Mouse (Mus musculus): ENCODE data around the gene Rnf212. TPM values are rescaled to one million over a fixed set of nuclear protein-coding genes. Genes with fewer than 3 reads are reported as not detected.
"Not testable (repeated sequence)": the region's sequence is repeated elsewhere in the genome, so short reads cannot be mapped to it uniquely, and the experiment has no call there.

Rnf212 gene
- polyA plus RNA-seq (2015; fragmentation: Nextera tagmentation; extraction: Ambion mirVana), result not detected in 2 replicates

GRCm38 (mm10) chr5:108774630-108775306 is at the start of gene Rnf212:
Gene Rnf212, minus strand, starts transcription at chr5:108774982.
- H3K36me3 ChIP-seq (ENCODE audit: control insufficient read depth, insufficient read depth, low read length), result no peaks in the 10 kb centered on the region
- H3K4me1 ChIP-seq (ENCODE audit: control insufficient read depth, insufficient read depth, low read length), result no peaks in the 10 kb centered on the region
- no peak within 1 kb of the TSS for H3K4me2 ChIP-seq (ENCODE audit: low read length)
- H3K9me3 ChIP-seq (replicated peaks; ENCODE audit: control insufficient read depth, low read length, poor library complexity, severe bottlenecking), result no peaks in the 10 kb centered on the region
- H3K9ac ChIP-seq (ENCODE audit: low read depth, low read length), result no peak within 1 kb of the TSS
- H3K27me3 ChIP-seq (ENCODE audit: control insufficient read depth, insufficient read depth, low read depth, low read length), result no peaks in the 10 kb centered on the region
- no peak within 1 kb of the TSS for H3K27ac ChIP-seq (ENCODE audit: low read length)
- ATAC-seq, result no peak
- no peak within 1 kb of the TSS for H3K4me3 ChIP-seq (ENCODE audit: low read depth, low read length)
- WGBS, result 85% methylated on average over 40 of the region's 40 CpGs

DNA sequence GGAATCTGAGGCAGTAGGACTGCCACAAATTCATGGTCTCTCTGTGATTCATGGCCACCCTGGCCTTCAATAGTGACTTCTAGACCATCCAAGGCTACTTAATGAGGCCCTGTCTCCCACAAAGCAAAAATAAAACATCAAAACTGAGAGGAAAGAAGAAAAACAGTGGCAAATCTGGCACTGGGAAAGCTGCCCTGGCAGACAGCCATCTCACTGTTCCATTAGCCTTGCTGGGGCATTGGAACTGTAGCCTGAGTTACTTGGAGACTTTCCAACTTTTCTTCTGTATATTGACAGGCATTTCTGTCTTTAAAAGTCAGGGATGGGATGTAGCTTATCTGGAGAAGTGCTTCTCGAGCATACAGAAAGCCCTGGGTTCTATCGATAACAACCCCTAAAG is 48.5 kb upstream of the Rnf212 start:
- H3K36me3 ChIP-seq (ENCODE audit: control insufficient read depth, insufficient read depth, low read length), result no peaks in the 10 kb centered on the region
- H3K4me3 ChIP-seq (ENCODE audit: low read depth, low read length), result no peak overlapping the region
- H3K4me1 ChIP-seq (ENCODE audit: control insufficient read depth, insufficient read depth, low read length), result no peaks in the 10 kb centered on the region
- WGBS, result 73% methylated on average over 2 of the region's 2 CpGs
- no peak for ATAC-seq
- H3K9ac ChIP-seq (ENCODE audit: low read depth, low read length), result no peak overlapping the region
- no peak overlapping the region for H3K27ac ChIP-seq (ENCODE audit: low read length)
- H3K9me3 ChIP-seq (replicated peaks; ENCODE audit: control insufficient read depth, low read length, poor library complexity, severe bottlenecking), result no peaks in the 10 kb centered on the region
- H3K4me2 ChIP-seq (ENCODE audit: low read length), result no peak overlapping the region
- no peaks in the 10 kb centered on the region for H3K27me3 ChIP-seq (ENCODE audit: control insufficient read depth, insufficient read depth, low read depth, low read length)

DNA sequence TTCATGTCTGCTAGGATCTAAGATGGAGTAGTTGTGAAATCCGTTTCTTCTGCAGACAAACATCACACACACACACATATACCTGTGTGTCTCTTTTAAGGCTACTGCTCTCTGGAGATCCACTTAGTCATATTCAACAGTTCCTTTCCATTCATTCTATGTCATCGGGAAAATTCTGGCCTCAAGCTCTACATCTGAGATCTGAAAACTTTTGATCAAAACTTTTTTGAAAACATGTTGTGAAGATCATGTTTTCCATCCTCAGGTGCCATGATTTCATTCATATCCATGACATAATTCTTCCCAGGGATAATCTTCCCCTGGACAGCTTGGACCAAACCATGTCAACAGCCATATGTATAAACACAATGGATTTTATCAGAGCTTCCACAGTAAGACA is 34.0 kb upstream of the Rnf212 start, which contains the start of gene Vmn2r8:
Gene Vmn2r8 (minus strand): TSS at position 101 of the 400 bp plus-strand sequence.
- not testable (repeated sequence) for ATAC-seq; H3K4me2 ChIP-seq (ENCODE audit: low read length); H3K4me3 ChIP-seq (ENCODE audit: low read depth, low read length); H3K9me3 ChIP-seq (replicated peaks; ENCODE audit: control insufficient read depth, low read length, poor library complexity, severe bottlenecking); H3K36me3 ChIP-seq (ENCODE audit: control insufficient read depth, insufficient read depth, low read length); H3K27ac ChIP-seq (ENCODE audit: low read length); H3K27me3 ChIP-seq (ENCODE audit: control insufficient read depth, insufficient read depth, low read depth, low read length); H3K4me1 ChIP-seq (ENCODE audit: control insufficient read depth, insufficient read depth, low read length); H3K9ac ChIP-seq (ENCODE audit: low read depth, low read length)
- WGBS, result 73% methylated on average over 2 of the region's 2 CpGs

DNA sequence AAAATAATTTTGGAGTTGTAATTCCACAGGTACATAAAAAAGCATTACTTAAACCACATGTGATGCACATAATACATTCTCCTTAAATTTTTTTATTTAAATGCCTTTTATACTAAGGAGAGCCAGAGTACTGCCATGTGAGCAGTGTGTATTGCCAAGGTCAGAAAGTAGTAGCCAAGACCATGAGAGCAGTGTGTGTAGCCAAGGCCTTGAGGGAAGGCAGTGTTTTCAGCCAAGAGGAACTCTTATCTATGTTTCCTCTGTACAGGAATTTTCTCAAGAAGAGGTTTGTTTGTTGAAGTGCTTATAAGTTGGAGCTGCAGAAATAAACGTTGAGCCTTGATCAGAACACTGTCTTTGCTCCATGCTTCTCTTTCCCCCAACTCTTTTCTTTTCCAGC is 28.9 kb upstream of the Rnf212 start:
- Histone ChIP-seq H3K4me2 (ENCODE audit: low read length) (no peak overlapping the region), H3K9ac (ENCODE audit: low read depth, low read length) (no peak overlapping the region), H3K36me3 (ENCODE audit: control insufficient read depth, insufficient read depth, low read length) (no peaks in the 10 kb centered on the region), H3K9me3 (replicated peaks; ENCODE audit: control insufficient read depth, low read length, poor library complexity, severe bottlenecking) (no peaks in the 10 kb centered on the region), H3K4me1 (ENCODE audit: control insufficient read depth, insufficient read depth, low read length) (no peaks in the 10 kb centered on the region), H3K27ac (ENCODE audit: low read length) (no peak overlapping the region), H3K27me3 (ENCODE audit: control insufficient read depth, insufficient read depth, low read depth, low read length) (no peaks in the 10 kb centered on the region), H3K4me3 (ENCODE audit: low read depth, low read length) (no peak overlapping the region)
- 44% methylated on average over 1 of the region's 1 CpGs for WGBS
- no peak for ATAC-seq

GRCm38 (mm10) chr5:108795263-108795662 is 20.5 kb upstream of the Rnf212 start, which contains the start of gene Tmed11:
Gene Tmed11, minus strand, starts transcription at chr5:108795363.
- not testable (repeated sequence) for H3K27me3 ChIP-seq (ENCODE audit: control insufficient read depth, insufficient read depth, low read depth, low read length); H3K4me3 ChIP-seq (ENCODE audit: low read depth, low read length); H3K36me3 ChIP-seq (ENCODE audit: control insufficient read depth, insufficient read depth, low read length); H3K4me2 ChIP-seq (ENCODE audit: low read length); H3K9ac ChIP-seq (ENCODE audit: low read depth, low read length); ATAC-seq; H3K27ac ChIP-seq (ENCODE audit: low read length); H3K9me3 ChIP-seq (replicated peaks; ENCODE audit: control insufficient read depth, low read length, poor library complexity, severe bottlenecking); H3K4me1 ChIP-seq (ENCODE audit: control insufficient read depth, insufficient read depth, low read length)
- 58% methylated on average over 2 of the region's 2 CpGs for WGBS

GRCm38 (mm10) chr5:108790385-108790784 is 15.6 kb upstream of the Rnf212 start:
- H3K4me2 ChIP-seq (ENCODE audit: low read length); ATAC-seq; H3K9ac ChIP-seq (ENCODE audit: low read depth, low read length); H3K9me3 ChIP-seq (replicated peaks; ENCODE audit: control insufficient read depth, low read length, poor library complexity, severe bottlenecking); H3K27me3 ChIP-seq (ENCODE audit: control insufficient read depth, insufficient read depth, low read depth, low read length); H3K4me1 ChIP-seq (ENCODE audit: control insufficient read depth, insufficient read depth, low read length); H3K4me3 ChIP-seq (ENCODE audit: low read depth, low read length); H3K36me3 ChIP-seq (ENCODE audit: control insufficient read depth, insufficient read depth, low read length); H3K27ac ChIP-seq (ENCODE audit: low read length): not testable (repeated sequence)
- 40% methylated on average over 1 of the region's 1 CpGs for WGBS

- no peak for ATAC-seq
- Histone ChIP-seq H3K4me2 (ENCODE audit: low read length) (no peak overlapping the region), H3K4me3 (ENCODE audit: low read depth, low read length) (no peak overlapping the region), H3K27me3 (ENCODE audit: control insufficient read depth, insufficient read depth, low read depth, low read length) (no peaks in the 10 kb centered on the region), H3K9me3 (replicated peaks; ENCODE audit: control insufficient read depth, low read length, poor library complexity, severe bottlenecking) (no peaks in the 10 kb centered on the region), H3K36me3 (ENCODE audit: control insufficient read depth, insufficient read depth, low read length) (no peaks in the 10 kb centered on the region), H3K4me1 (ENCODE audit: control insufficient read depth, insufficient read depth, low read length) (no peaks in the 10 kb centered on the region), H3K27ac (ENCODE audit: low read length) (no peak overlapping the region), H3K9ac (ENCODE audit: low read depth, low read length) (no peak overlapping the region)
- 83% methylated on average over 2 of the region's 2 CpGs for WGBS
Measured at GRCm38 (mm10) chr5:108760002-108760401, 14.8 kb downstream of the Rnf212 start.

DNA sequence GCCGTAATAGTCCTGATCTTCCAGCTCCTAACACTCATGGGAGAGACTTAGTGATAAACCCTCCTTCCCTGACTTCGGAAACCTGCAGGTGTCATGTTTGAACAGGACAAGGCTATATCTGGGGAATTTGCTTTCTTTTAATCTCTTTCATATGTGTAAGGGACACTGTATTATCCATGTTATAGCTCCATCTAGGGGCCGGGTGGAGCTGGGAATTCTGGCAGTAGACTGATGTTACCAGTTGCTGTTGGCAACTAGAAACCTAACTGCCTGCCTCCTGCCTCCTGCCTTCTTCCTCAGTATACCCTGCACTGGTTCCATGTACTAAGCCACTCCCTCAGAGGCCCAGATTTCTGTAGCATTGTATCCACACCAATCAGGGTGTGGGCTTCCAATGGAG is 16.4 kb downstream of the Rnf212 start:
- no peak for ATAC-seq
- WGBS, result 61% methylated on average over 3 of the region's 3 CpGs

GRCm38 (mm10) chr5:108751258-108751657 is 23.5 kb downstream of the Rnf212 start:
- not testable (repeated sequence) for H3K9me3 ChIP-seq (replicated peaks; ENCODE audit: control insufficient read depth, low read length, poor library complexity, severe bottlenecking); H3K27me3 ChIP-seq (ENCODE audit: control insufficient read depth, insufficient read depth, low read depth, low read length); H3K4me3 ChIP-seq (ENCODE audit: low read depth, low read length); H3K4me2 ChIP-seq (ENCODE audit: low read length); H3K36me3 ChIP-seq (ENCODE audit: control insufficient read depth, insufficient read depth, low read length); H3K4me1 ChIP-seq (ENCODE audit: control insufficient read depth, insufficient read depth, low read length); ATAC-seq; H3K27ac ChIP-seq (ENCODE audit: low read length); H3K9ac ChIP-seq (ENCODE audit: low read depth, low read length)
- 80% methylated on average over 4 of the region's 4 CpGs for WGBS

More for the DNA sequence above, 16.4 kb downstream of the Rnf212 start:
- no peaks in the 10 kb centered on the region for H3K27me3 ChIP-seq (ENCODE audit: control insufficient read depth, insufficient read depth, low read depth, low read length)
- H3K4me2 ChIP-seq (ENCODE audit: low read length), result no peak overlapping the region
- H3K36me3 ChIP-seq (ENCODE audit: control insufficient read depth, insufficient read depth, low read length), result no peaks in the 10 kb centered on the region
- H3K9me3 ChIP-seq (replicated peaks; ENCODE audit: control insufficient read depth, low read length, poor library complexity, severe bottlenecking), result no peaks in the 10 kb centered on the region
- no peak overlapping the region for H3K27ac ChIP-seq (ENCODE audit: low read length)
- H3K4me3 ChIP-seq (ENCODE audit: low read depth, low read length), result no peak overlapping the region
- H3K4me1 ChIP-seq (ENCODE audit: control insufficient read depth, insufficient read depth, low read length), result no peaks in the 10 kb centered on the region
- H3K9ac ChIP-seq (ENCODE audit: low read depth, low read length), result no peak overlapping the region

Data from midbrain, embryonic 16.5 days (tissue).